Mouse (Mus musculus): Measurements from ENCODE around the gene Fkbp8.

Gene Fkbp8

GRCm38 (mm10) chr8:70560096-70560495 is 32.6 kb downstream of the Fkbp8 start:
- no peak for DNase-seq (ENCODE audit: low spot score)

DNA sequence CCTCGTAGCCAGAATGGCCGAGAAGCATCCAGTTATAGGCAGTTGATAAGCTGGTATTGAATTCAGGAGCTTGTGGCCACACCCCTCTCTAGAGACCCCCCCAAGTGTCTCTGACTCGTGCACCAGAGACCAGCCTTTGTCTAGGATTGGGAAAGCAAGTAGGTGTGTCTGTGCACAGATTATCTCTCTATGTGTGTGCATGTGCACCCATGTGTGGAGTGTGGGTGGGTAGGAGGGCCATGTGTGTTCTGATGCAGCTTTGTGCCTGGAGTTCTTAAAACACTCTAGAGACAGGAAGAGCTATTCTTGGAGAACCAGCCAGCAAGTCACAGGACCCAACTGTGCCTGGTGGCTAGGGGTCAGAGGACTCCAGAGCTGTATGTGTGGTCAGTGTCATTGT is 33.0 kb downstream of the Fkbp8 start:
- DNase-seq (ENCODE audit: low spot score): no peak

DNA sequence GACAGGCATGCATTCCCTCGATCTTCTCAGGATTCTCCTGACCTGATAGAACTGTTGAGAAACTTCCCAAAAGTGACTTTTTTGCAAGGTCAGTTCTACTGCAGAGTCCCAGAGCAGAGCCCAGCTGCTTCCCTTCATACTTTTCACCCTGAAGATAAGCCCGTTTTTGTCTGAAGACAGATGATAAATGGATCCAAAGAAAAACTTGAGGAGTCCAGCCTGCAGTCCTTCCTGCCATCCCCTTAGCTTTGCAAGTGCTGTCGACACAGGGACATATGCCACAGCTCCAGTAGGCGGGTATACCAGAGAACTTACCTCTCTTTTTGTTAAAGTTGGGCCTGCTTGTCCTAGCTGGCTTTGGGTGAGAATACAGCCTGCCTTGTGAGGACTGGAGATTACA is 33.8 kb downstream of the Fkbp8 start:
- no peak for DNase-seq (ENCODE audit: low spot score)

DNA sequence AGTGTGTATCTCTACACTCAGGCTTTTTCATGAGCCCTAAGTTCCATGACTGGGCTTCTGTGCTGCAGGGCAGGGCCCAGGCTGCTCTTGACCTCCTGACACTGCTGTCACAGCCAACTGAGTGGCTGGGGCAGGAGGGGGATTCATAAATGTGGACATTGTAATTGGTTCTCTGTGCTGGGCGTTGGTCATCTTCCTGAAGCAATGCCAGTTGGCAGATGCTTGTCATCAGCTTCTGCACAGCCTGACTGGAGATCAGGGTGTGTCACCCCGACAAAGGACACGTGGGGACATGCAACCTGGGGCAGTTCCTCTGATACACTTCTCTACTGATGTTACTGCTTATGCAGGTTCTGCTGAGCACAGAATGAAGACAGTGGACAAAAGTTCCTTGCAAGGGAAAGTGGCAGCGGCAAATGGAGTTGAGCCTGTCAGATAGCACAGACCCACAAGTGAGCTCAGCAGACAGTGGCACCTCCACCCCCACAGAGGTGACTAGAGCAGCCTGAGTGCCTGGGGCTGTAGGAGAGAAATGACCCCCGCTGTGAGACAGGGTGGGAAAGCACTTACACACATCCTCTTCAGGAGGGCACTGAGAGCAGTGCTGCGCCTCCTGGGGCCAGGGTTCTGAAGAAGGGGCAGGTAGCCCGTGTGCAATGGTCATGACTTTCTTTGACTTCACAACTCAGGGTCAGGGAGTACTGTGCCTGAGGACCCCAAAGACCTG is 34.4 kb downstream of the Fkbp8 start:
- no peak for DNase-seq (ENCODE audit: low spot score)

- DNase-seq (ENCODE audit: low spot score): no peak
Measured at GRCm38 (mm10) chr8:70562802-70563201, 35.3 kb downstream of the Fkbp8 start.

DNA sequence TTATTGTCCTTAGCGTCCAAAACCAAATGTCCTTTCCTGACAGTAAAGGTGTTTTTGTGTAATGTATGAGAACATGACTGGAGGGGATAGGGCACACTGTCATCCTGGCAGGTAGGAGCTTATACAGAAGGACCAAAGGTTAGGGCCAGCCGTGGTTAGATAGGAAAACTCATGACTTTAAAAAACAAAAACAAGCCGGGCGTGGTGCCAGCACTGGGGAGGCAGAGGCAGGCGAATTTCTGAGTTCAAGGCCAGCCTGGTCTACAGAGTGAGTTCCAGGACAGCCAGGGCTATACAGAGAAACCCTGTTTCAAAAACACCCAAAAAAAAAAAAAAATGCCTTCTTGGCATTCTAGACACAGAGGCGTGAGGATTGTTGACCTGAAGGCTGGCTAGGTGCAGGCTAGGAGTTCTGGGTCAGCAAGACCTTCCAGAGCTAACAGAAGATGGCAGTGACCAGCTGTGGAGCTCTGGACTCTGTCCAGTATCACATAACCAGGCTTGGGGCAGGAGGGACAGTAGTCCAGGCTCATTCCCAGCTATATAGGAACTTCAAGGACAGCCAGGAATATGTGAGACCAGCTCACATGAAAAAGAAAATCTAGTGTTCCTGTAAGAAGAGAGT is 36.4 kb downstream of the Fkbp8 start:
- DNase-seq (ENCODE audit: low spot score): no peak

DNA sequence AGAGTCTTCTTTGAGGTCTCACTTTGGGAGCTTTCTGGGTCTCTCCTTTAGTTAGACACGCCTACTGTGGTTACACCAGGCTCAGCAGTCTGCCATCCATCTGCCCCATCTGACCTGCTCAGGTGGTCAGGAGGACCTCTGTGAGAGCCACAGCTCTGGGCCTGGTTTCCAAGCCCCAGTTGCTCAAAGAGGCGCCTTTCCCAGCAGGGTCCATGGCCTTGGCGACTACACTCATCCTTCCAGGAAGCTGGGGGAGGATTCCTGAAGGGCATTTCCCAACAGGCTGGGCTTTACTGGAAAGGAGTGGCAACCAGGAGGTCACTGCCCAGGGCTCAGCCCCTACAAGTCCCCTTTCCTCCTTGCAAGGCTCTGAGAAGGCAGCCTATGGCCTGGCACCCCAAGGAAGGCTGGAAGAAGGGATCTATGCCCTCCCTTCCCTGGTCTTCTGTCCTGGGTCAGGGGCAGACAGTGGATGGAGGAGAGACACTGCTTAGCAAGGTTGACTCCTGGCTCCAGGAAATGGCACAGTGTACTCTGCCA is 37.2 kb downstream of the Fkbp8 start:
- no peak for DNase-seq (ENCODE audit: low spot score)

DNA sequence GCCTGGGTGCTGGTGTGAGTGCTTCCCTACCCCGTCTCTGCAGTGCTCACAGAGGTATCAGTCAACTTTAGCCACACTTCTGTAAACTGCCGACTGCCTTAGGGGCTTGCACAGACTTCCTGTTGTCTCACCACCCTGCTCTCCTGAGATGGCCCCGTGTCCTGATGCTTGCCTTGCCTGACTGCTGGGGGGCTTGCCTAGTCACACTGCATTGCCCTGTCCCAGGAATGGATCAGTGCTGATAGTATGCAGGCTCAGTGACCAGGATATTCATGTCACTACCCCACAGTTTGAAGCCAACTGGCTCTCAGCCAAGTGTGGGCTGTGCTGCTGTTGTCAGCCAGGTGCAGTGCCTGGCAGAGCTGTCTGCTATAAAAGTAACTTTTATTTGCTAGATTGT is 38.0 kb downstream of the Fkbp8 start:
- no peak for DNase-seq (ENCODE audit: low spot score)

- no peak for DNase-seq (ENCODE audit: low spot score)
Measured at GRCm38 (mm10) chr8:70570360-70570759, 42.8 kb downstream of the Fkbp8 start.

- DNase-seq (ENCODE audit: low spot score): no peak
Measured at GRCm38 (mm10) chr8:70570990-70571389, 43.5 kb downstream of the Fkbp8 start.

GRCm38 (mm10) chr8:70574302-70574701 is 46.8 kb downstream of the Fkbp8 start:
- DNase-seq (ENCODE audit: low spot score): no peak

GRCm38 (mm10) chr8:70574915-70575314 is 47.4 kb downstream of the Fkbp8 start:
- DNase-seq (ENCODE audit: low spot score): no peak

DNA sequence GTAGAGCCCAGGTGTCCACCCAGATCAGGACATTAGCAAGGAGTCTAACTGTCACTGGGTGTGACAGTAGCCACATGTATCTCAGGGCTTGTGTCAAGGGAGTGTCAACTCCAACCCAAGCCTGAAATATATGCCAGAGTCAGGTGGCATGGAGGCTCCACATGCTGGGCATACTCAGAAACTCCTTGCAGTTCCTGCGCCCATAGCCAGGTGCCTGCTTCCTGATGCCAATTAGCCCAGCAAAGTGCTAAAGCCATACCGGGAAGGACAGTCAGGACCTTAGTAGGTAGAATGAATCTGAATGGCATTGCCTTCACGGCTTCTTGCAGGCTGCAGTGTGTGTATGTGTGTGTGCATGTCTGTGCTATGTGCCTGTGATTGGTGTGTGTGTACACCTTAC is 49.7 kb downstream of the Fkbp8 start:
- DNase-seq (ENCODE audit: low spot score): no peak

DNA sequence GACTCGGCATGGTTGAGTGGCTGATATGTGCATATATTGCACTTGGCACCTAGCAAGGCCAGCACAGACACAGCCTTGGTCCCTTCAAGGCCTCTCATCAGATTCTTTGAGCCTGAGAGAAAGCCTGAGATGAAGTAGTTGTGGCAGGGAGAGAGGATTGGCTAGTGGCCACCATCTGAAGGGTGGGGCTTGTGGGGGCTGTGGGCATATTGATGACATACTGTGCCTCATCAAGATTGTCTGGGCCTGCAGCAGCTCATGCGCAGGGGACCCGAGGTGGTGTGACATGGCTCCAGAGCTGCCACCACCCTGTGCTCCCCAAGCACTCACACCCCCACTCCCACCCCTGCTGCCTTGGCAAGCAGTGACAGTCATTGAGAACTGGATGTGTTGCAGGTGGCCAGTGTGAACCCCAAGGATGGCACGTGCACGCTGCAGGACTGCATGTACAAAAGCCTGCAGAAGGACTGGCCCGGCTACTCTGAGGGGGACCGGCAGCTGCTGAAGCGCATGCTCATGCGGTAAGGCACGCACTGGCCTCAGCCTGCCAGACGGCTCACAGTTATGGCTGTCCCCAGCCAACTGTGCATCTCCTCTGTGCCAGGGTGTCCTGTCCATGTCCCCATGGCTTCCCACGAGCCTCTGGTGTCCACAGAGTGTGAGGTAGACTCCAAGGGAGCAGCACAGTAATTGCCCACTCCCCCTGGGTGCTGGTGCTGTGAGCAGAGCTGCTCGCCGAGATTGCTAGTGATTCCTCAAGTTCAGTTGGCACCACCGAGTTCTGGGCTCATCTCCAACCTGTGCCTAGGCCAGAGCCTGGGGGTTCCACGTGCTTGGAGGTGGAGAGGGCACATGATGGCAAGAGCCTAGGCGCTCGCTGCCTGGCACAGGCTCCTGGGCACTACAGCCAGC is 56.2 kb downstream of the Fkbp8 start:
- no peak for DNase-seq (ENCODE audit: low spot score)

- no peak for DNase-seq (ENCODE audit: low spot score)
Measured at GRCm38 (mm10) chr8:70584606-70585257, 57.2 kb downstream of the Fkbp8 start.
